Mouse (Mus musculus) CH12.LX (cell line): Measurements from ENCODE around the gene Nos1ap.

Source experiments
- CTCF ChIP-seq, 2 experiments: IDR thresholded peaks in 1 of 2; conservative IDR thresholded peaks in 1 of 2; 2 replicates each; pipeline ENCODE4 v1.5.1; 2011 to 2012; ENCODE audit warnings: low read depth in 2 of 2, low read length in 2 of 2, improper control_type of control experiment in 1 of 2, inconsistent platforms in 1 of 2, mild to moderate bottlenecking in 1 of 2, moderate library complexity in 1 of 2
- ETS1 ChIP-seq: conservative IDR thresholded peaks from 2 replicates; pipeline ENCODE4 v1.6.1; 2012; ENCODE audit warnings: low read depth, mild to moderate bottlenecking, inconsistent platforms, low read length, improper control_type of control experiment, moderate library complexity
- MAX ChIP-seq: IDR thresholded peaks from 2 replicates; pipeline ENCODE4 v1.6.1; 2011; ENCODE audit warnings: low read length, improper control_type of control experiment

DNA sequence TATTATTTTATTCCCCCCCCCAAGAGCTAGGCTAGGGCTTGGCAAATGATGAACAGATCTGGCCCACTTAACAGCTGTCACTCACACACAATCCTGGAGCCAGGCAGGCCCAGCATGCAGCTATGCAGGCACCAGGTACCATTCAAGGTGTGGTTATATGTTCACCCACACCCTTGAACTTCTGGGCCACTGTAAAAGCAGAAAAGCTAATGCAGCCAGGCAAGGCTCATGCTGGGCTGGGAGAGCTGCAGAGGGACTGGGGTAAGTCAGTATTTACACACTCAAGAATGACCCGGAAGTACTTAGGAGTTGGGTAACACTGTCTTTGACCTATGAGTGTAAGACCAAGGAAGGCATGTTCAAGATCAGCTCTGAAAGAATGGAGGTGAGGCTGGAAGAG, 265.3 kb downstream of the Nos1ap start:
- TF ChIP-seq MAX, result no peak
- no peak for TF ChIP-seq CTCF (conservative IDR thresholded peaks at IDR 0.05 in 1 of 2, IDR thresholded peaks at IDR 0.05 in 1 of 2; ENCODE audit: low read depth in 2 of 2, low read length in 2 of 2)
- TF ChIP-seq ETS1, result no peak
